Mouse (Mus musculus) small intestine, adult 2 months (tissue): ENCODE data around the gene Cop1. TPM values are rescaled to one million over a fixed set of nuclear protein-coding genes. Genes with fewer than 3 reads are reported as not detected.

Source experiments
- H3K27ac ChIP-seq: fragments of 200-500 bp; 2 replicates; pipeline ENCODE4 v1.5.1; 2012; ENCODE audit warnings: low read depth, low read length, control low read depth, inconsistent platforms; ENCODE audit not compliant: insufficient read depth
- H3K27me3 ChIP-seq: fragments of 200-500 bp; 2 replicates; pipeline ENCODE4 v1.6.1; 2012; ENCODE audit warnings: mild to moderate bottlenecking, moderate library complexity, low read length, inconsistent platforms; ENCODE audit not compliant: control insufficient read depth, insufficient read depth
- H3K36me3 ChIP-seq: fragments of 200-500 bp; 2 replicates; pipeline ENCODE4 v1.6.1; 2012; ENCODE audit warnings: mild to moderate bottlenecking, low read length, control low read depth, inconsistent platforms; ENCODE audit not compliant: control insufficient read depth, insufficient read depth
- H3K4me1 ChIP-seq: fragments of 200-500 bp; 2 replicates; pipeline ENCODE4 v1.6.1; 2012; ENCODE audit warnings: low read length, inconsistent platforms, mixed read lengths; ENCODE audit not compliant: control insufficient read depth, insufficient read depth, insufficient read length
- H3K4me3 ChIP-seq: fragments of 200-500 bp; 2 replicates; pipeline ENCODE4 v1.5.1; 2012; ENCODE audit warnings: low read depth, mild to moderate bottlenecking, control low read depth, inconsistent platforms, low read length, moderate library complexity
- CTCF ChIP-seq: fragments of 200-500 bp; IDR thresholded peaks from 2 replicates; pipeline ENCODE4 v1.5.1; 2012; ENCODE audit warnings: low read depth, mild to moderate bottlenecking, control low read depth, inconsistent platforms, low read length, moderate library complexity, mixed read lengths; ENCODE audit not compliant: insufficient replicate concordance, insufficient read length; ENCODE audit errors: extremely low read depth
- POLR2A ChIP-seq: fragments of 200-500 bp; IDR thresholded peaks from 2 replicates; pipeline ENCODE4 v1.6.1; 2012; ENCODE audit warnings: low read depth, mild to moderate bottlenecking, control low read depth, inconsistent platforms, low read length, moderate library complexity
- WGBS: fragments of 180-500 bp; shearing (Covaris S2); methylation state at CpG from one replicate; pipeline ENCODE4 v1.1.7; 2018; 5-methylcytosine and 5-hydroxymethylcytosine counted together
- polyA plus RNA-seq: library from polyadenylated mRNA; depleted of rRNA; stranded (reverse); fragments of >200 nt; gene quantifications from 2 replicates; pipeline ENCODE4 v1.2.3, GENCODE M21; 2012

The Cop1 gene
- polyA plus RNA-seq, 1 experiment: 61.6 TPM

GRCm38 (mm10) chr1:159390049-159390448, 157.9 kb downstream of the Cop1 start:
- Histone ChIP-seq H3K27me3 (no peaks in the 10 kb centered on the region), H3K4me3 (no peak overlapping the region), H3K36me3 (no peaks in the 10 kb centered on the region), H3K27ac (no peak overlapping the region), H3K4me1 (no peaks in the 10 kb centered on the region)
- TF ChIP-seq POLR2A (no peak), CTCF (peak; percentile 67; the same call in 1 of the 2 replicates)
- 18% methylated on average over 14 of the region's 14 CpGs for WGBS

GRCm38 (mm10) chr1:159392667-159393066, 160.5 kb downstream of the Cop1 start:
- no peak for TF ChIP-seq CTCF
- no peak for TF ChIP-seq POLR2A
- no peaks in the 10 kb centered on the region for H3K27me3 ChIP-seq
- 55% methylated on average over 8 of the region's 8 CpGs for WGBS
- peaks cover 2% of the 10 kb centered on the region; the same call in 1 of the 2 replicates for H3K4me1 ChIP-seq
- no peak overlapping the region for H3K27ac ChIP-seq
- H3K36me3 ChIP-seq: no peaks in the 10 kb centered on the region
- no peak overlapping the region for H3K4me3 ChIP-seq

- no peak overlapping the region for H3K4me3 ChIP-seq
- TF ChIP-seq POLR2A (no peak), CTCF (no peak)
- no peaks in the 10 kb centered on the region for H3K36me3 ChIP-seq
- WGBS: 29% methylated on average over 6 of the region's 6 CpGs
- H3K27ac ChIP-seq: no peak overlapping the region
- no peaks in the 10 kb centered on the region for H3K27me3 ChIP-seq
- peaks cover 2% of the 10 kb centered on the region; the same call in 1 of the 2 replicates for H3K4me1 ChIP-seq
Measured at GRCm38 (mm10) chr1:159393070-159393699, 161.1 kb downstream of the Cop1 start.

GRCm38 (mm10) chr1:159393931-159394330, 161.8 kb downstream of the Cop1 start:
- Histone ChIP-seq H3K4me1 (peaks cover 2% of the 10 kb centered on the region; the same call in 1 of the 2 replicates), H3K27me3 (no peaks in the 10 kb centered on the region), H3K36me3 (no peaks in the 10 kb centered on the region), H3K4me3 (no peak overlapping the region), H3K27ac (no peak overlapping the region)
- WGBS: 11% methylated on average over 1 of the region's 1 CpGs
- TF ChIP-seq CTCF (no peak), POLR2A (no peak)

GRCm38 (mm10) chr1:159396515-159396914, 164.4 kb downstream of the Cop1 start:
- Histone ChIP-seq H3K4me3 (0 out of 2 replicates have a peak overlapping the region, but pooled peaks have one; percentile 18), H3K27me3 (no peaks in the 10 kb centered on the region), H3K4me1 (peaks cover 2% of the 10 kb centered on the region; the same call in 1 of the 2 replicates), H3K36me3 (no peaks in the 10 kb centered on the region), H3K27ac (no peak overlapping the region)
- 8% methylated on average over 9 of the region's 9 CpGs for WGBS
- TF ChIP-seq POLR2A (no peak), CTCF (peak; percentile 78; the same call in 1 of the 2 replicates)
